Comparison of ENCODE assay signal across 17 mouse cellular contexts in genomic region chr1:157074937-157075336, GRCm38 (mm10). TPM values are rescaled to one million over a fixed set of nuclear protein-coding genes. Genes with fewer than 3 reads are reported as not detected.
A peak's percentile ranks its signal among the peaks of the same experiment; 100 is the strongest.
DNase-seq lines count a peak whose midpoint lies in the region; TF ChIP-seq lines count a peak whose summit lies in the region.
"Had no signal": no experiment of that assay in that cellular context is flagged by ENCODE, and none has a peak within 500 bp of the region (broad histone marks: within the 10 kb centered on the region; RNA-seq: fewer than 3 reads in every experiment).

No protein-coding gene starts in this region.

- peak; percentile 88 for DNase-seq in heart, adult 11 months
- no peak for DNase-seq in heart, postnatal 36 days
- peak; percentile 40 for DNase-seq in testis, postnatal 14 days (ENCODE audit: low spot score)
- DNase-seq in testis, postnatal 10 days (ENCODE audit: low spot score) = no peak
- DNase-seq in adrenal gland, adult 18-20 months (ENCODE audit: low spot score in 2 of 2) = peak; percentile 38 to 51
- peak; percentile 36 for DNase-seq in splenic B cell, adult 2 months (ENCODE audit: low read depth, low spot score)
- DNase-seq in kidney, adult 2 months = no peak
- no peak for DNase-seq in spleen, adult 18-20 months
- DNase-seq: cerebellum, adult 9-10 months; kidney, adult 11 months; lung, postnatal 4 days had no signal

- intact Hi-C loops in heart, postnatal 36 days (cut with DNase I) = no loop called here

- TF ChIP-seq CTCF in kidney, adult 2 months (conservative IDR thresholded peaks at IDR 0.05; ENCODE audit: insufficient read depth, insufficient read length, low read depth, low read length) = no peak

- H3K27me3 ChIP-seq in splenic B cell, adult 2 months (ENCODE audit: control insufficient read depth, insufficient read depth, low read length, poor library complexity, severe bottlenecking) = no peaks in the 10 kb centered on the region
- no peaks in the 10 kb centered on the region for H3K27me3 ChIP-seq in kidney, adult 2 months (replicated peaks; ENCODE audit: control insufficient read depth, insufficient read depth, low read length)
- H3K27me3 ChIP-seq: hindbrain, embryonic 12.5 days; midbrain, embryonic 15.5 days; neural tube, embryonic 13.5 days had no signal

- H3K4me3 ChIP-seq in kidney, adult 2 months (ENCODE audit: insufficient read depth, low read depth, low read length) = no peak overlapping the region
- H3K4me3 ChIP-seq: heart, embryonic 10.5 days; hindbrain, embryonic 12.5 days; midbrain, embryonic 15.5 days; neural tube, embryonic 13.5 days had no signal

- H3K27ac ChIP-seq in kidney, adult 2 months (ENCODE audit: insufficient read depth, low read depth, low read length) = no peak overlapping the region
- H3K27ac ChIP-seq: heart, embryonic 10.5 days; hindbrain, embryonic 12.5 days; liver, embryonic 14.5 days; midbrain, embryonic 15.5 days; neural tube, embryonic 13.5 days had no signal

- WGBS in kidney, adult 2 months = 64% methylated on average over 7 of the region's 7 CpGs

- no peak for TF ChIP-seq POLR2A in kidney, adult 2 months (IDR thresholded peaks at IDR 0.05; ENCODE audit: low read depth, low read length)

- H3K36me3 ChIP-seq in splenic B cell, adult 2 months (ENCODE audit: control insufficient read depth, insufficient read depth, low read length, poor library complexity, severe bottlenecking) = no peaks in the 10 kb centered on the region
- no peaks in the 10 kb centered on the region for H3K36me3 ChIP-seq in kidney, adult 2 months (ENCODE audit: control insufficient read depth, insufficient read depth, low read length)
- H3K36me3 ChIP-seq: heart, embryonic 10.5 days; hindbrain, embryonic 12.5 days; midbrain, embryonic 15.5 days; neural tube, embryonic 13.5 days had no signal

- H3K4me1 ChIP-seq in kidney, adult 2 months (ENCODE audit: control insufficient read depth, insufficient read depth, low read length) = peaks cover 10% of the 10 kb centered on the region

RNA-seq across cellular contexts. Expression of gene Tex35, which starts 33.5 kb away (rescaled TPM):
- total RNA-seq in heart, postnatal 36 days (2021) = not detected
- total RNA-seq in adrenal gland, adult 18-20 months (2021) = not detected
- polyA plus RNA-seq in kidney, adult 2 months (2012; rRNA removed) = 0.12 and 0.13 TPM in 2 replicates
- total RNA-seq: left cerebral cortex, postnatal 36 days had no signal
- polyA plus RNA-seq: heart, embryonic 10.5 days; hindbrain, embryonic 12.5 days; liver, embryonic 14.5 days; midbrain, embryonic 15.5 days; neural tube, embryonic 13.5 days had no signal

Comparison
In these comparisons a context has a peak if more than half of its experiments do, and no peak if none do; other contexts are left out.
1. DNase-seq: peak in heart, adult 11 months (single experiment), testis, postnatal 14 days (single experiment), adrenal gland, adult 18-20 months (2 of 2) and splenic B cell, adult 2 months (single experiment); none in heart, postnatal 36 days (0 of 2), testis, postnatal 10 days (single experiment), kidney, adult 2 months (single experiment) and spleen, adult 18-20 months (0 of 2).